Comparison of ENCODE assay signal across 12 mouse cellular contexts in genomic region chr13:82258491-82258935, GRCm38 (mm10).
DNase-seq lines count a peak whose midpoint lies in the region; ATAC-seq and TF ChIP-seq lines count a peak whose summit lies in the region.
"Had no signal": no experiment of that assay in that cellular context is flagged by ENCODE, and none has a peak within 500 bp of the region (broad histone marks: within the 10 kb centered on the region; RNA-seq: fewer than 3 reads in every experiment).

No protein-coding gene starts in this region.

- TF ChIP-seq CTCF in liver, adult 2 months (IDR thresholded peaks at IDR 0.05; ENCODE audit: low read depth, low read length), result no peak

- no peaks in the 10 kb centered on the region for H3K9me3 ChIP-seq in heart, embryonic 12.5 days (replicated peaks)
- H3K9me3 ChIP-seq: liver, embryonic 12.5 days had no signal

- peak; percentile 55 for ATAC-seq in heart, embryonic 12.5 days (ENCODE audit: insufficient number of reproducible peaks, low FRiP score)
- ATAC-seq: intestine, postnatal 0 days; liver, embryonic 12.5 days had no signal

- no peak overlapping the region for H3K27ac ChIP-seq in liver, adult 2 months (replicated peaks; ENCODE audit: insufficient read depth, low read depth, low read length)
- H3K27ac ChIP-seq in heart, embryonic 12.5 days (ENCODE audit: poor library complexity, severe bottlenecking), result no peak overlapping the region; the same call in 1 of the 2 replicates
- H3K27ac ChIP-seq: liver, embryonic 12.5 days; macrophage had no signal

- peak; percentile 15 for DNase-seq in liver, adult 2 months (ENCODE audit: extremely low read depth, low read depth, low spot score)
- no peak for DNase-seq in liver
- DNase-seq in kidney, adult 8-10 months, result peak; percentile 12 to 45
- DNase-seq in testis, postnatal 14 days (ENCODE audit: low spot score), result no peak
- no peak for DNase-seq in layer of hippocampus, postnatal 14 days (ENCODE audit: low spot score in 2 of 2)
- DNase-seq in urinary bladder, postnatal 4 days (ENCODE audit: low spot score in 2 of 2), result no peak
- DNase-seq: cerebellum, postnatal 36 days; right cerebral cortex, postnatal 25 days had no signal

- H3K4me1 ChIP-seq in liver, adult 2 months (ENCODE audit: control insufficient read depth, insufficient read depth, low read length), result no peaks in the 10 kb centered on the region
- H3K4me1 ChIP-seq in heart, embryonic 12.5 days (replicated peaks), result no peaks in the 10 kb centered on the region
- H3K4me1 ChIP-seq: liver, embryonic 12.5 days had no signal

- WGBS in liver, adult 2 months, result 80% methylated on average over 1 of the region's 1 CpGs
- 78% methylated on average over 1 of the region's 1 CpGs for WGBS in heart, embryonic 12.5 days

- no peaks in the 10 kb centered on the region for H3K36me3 ChIP-seq in liver, adult 2 months (ENCODE audit: control insufficient read depth, insufficient read depth, low read length)
- no peaks in the 10 kb centered on the region for H3K36me3 ChIP-seq in heart, embryonic 12.5 days
- H3K36me3 ChIP-seq: liver, embryonic 12.5 days had no signal

- no peaks in the 10 kb centered on the region for H3K27me3 ChIP-seq in liver, adult 2 months (ENCODE audit: control insufficient read depth, insufficient read depth, low read length)
- H3K27me3 ChIP-seq in heart, embryonic 12.5 days (replicated peaks), result no peaks in the 10 kb centered on the region
- H3K27me3 ChIP-seq: liver, embryonic 12.5 days had no signal

- TF ChIP-seq POLR2A in liver, adult 2 months (IDR thresholded peaks at IDR 0.05; ENCODE audit: extremely low read depth, insufficient read depth, low read length), result no peak

- no peak overlapping the region for H3K4me2 ChIP-seq in heart, embryonic 12.5 days
- H3K4me2 ChIP-seq: liver, embryonic 12.5 days had no signal

- no peaks in the 10 kb centered on the region for H3K79me2 ChIP-seq in liver, adult 2 months (ENCODE audit: control insufficient read depth, insufficient read depth, low read length)

- no peak overlapping the region for H3K9ac ChIP-seq in liver, adult 2 months (ENCODE audit: low read depth, low read length)
- no peak overlapping the region for H3K9ac ChIP-seq in heart, embryonic 12.5 days
- H3K9ac ChIP-seq: liver, embryonic 12.5 days had no signal

- H3K4me3 ChIP-seq in liver, adult 2 months (ENCODE audit: insufficient read depth, low read depth, low read length), result no peak overlapping the region
- no peak overlapping the region for H3K4me3 ChIP-seq in heart, embryonic 12.5 days
- H3K4me3 ChIP-seq: liver, embryonic 12.5 days had no signal

Comparison
In these comparisons a context has a peak if more than half of its experiments do, and no peak if none do; other contexts are left out.
1. DNase-seq: peak in liver, adult 2 months (single experiment) and kidney, adult 8-10 months (2 of 2); none in liver (single experiment), testis, postnatal 14 days (single experiment), layer of hippocampus, postnatal 14 days (0 of 2) and urinary bladder, postnatal 4 days (0 of 2).